Mouse (Mus musculus) kidney, embryonic 16.5 days (tissue): Measurements from ENCODE around the gene Zswim2. TPM values are rescaled to one million over a fixed set of nuclear protein-coding genes. Genes with fewer than 3 reads are reported as not detected.

Experiments used
- ATAC-seq: fragments of 200-750 bp; cut with Nextera tagmentation; 2 replicates; pipeline ENCODE4 v1.8.0; 2017; ENCODE audit warnings: moderate TSS enrichment; ENCODE audit not compliant: low FRiP score, low TSS enrichment
- H3K27ac ChIP-seq: fragments of 300-500 bp; sonication (generic); 2 replicates; pipeline ENCODE4 v1.5.1; 2014; ENCODE audit warnings: low read length
- H3K27me3 ChIP-seq: fragments of 300-500 bp; sonication (generic); 2 replicates; pipeline ENCODE4 v1.6.1; 2014; ENCODE audit warnings: low read length, control low read depth, mixed read lengths; ENCODE audit not compliant: insufficient read depth
- H3K36me3 ChIP-seq: fragments of 300-500 bp; sonication (generic); 2 replicates; pipeline ENCODE4 v1.6.1; 2014; ENCODE audit warnings: low read length, control low read depth, mixed read lengths; ENCODE audit not compliant: insufficient read depth
- H3K4me1 ChIP-seq: fragments of 300-500 bp; sonication (generic); 2 replicates; pipeline ENCODE4 v1.6.1; 2014; ENCODE audit warnings: low read length, control low read depth, mixed read lengths; ENCODE audit not compliant: insufficient read depth
- H3K4me2 ChIP-seq: fragments of 300-500 bp; sonication (generic); replicated peaks from 2 replicates; pipeline ENCODE4 v1.6.1; 2014; ENCODE audit warnings: low read depth, low read length
- H3K4me3 ChIP-seq: fragments of 300-500 bp; sonication (generic); 2 replicates; pipeline ENCODE4 v1.5.1; 2014; ENCODE audit warnings: mild to moderate bottlenecking, low read length
- H3K9ac ChIP-seq: fragments of 300-500 bp; sonication (generic); replicated peaks from 2 replicates; pipeline ENCODE4 v1.6.1; 2014; ENCODE audit warnings: low read length
- H3K9me3 ChIP-seq: fragments of 300-500 bp; sonication (generic); 2 replicates; pipeline ENCODE4 v1.6.1; 2016; ENCODE audit warnings: low read length, control low read depth
- WGBS: fragments of 180-500 bp; shearing (Covaris S2); extraction: QIAGEN DNeasy Blood & Tissue Kit; methylation state at CpG from one replicate; pipeline ENCODE4 v1.1.7; 2014; 5-methylcytosine and 5-hydroxymethylcytosine counted together
- polyA plus RNA-seq: library from polyadenylated mRNA; unstranded; fragments of >200 nt; fragmentation: Nextera tagmentation; extraction: Ambion mirVana; gene quantifications from 2 replicates; pipeline ENCODE4 v1.2.1, GENCODE M21; 2015

Gene Zswim2
- polyA plus RNA-seq, 1 experiment from 2014 or later = not detected

DNA sequence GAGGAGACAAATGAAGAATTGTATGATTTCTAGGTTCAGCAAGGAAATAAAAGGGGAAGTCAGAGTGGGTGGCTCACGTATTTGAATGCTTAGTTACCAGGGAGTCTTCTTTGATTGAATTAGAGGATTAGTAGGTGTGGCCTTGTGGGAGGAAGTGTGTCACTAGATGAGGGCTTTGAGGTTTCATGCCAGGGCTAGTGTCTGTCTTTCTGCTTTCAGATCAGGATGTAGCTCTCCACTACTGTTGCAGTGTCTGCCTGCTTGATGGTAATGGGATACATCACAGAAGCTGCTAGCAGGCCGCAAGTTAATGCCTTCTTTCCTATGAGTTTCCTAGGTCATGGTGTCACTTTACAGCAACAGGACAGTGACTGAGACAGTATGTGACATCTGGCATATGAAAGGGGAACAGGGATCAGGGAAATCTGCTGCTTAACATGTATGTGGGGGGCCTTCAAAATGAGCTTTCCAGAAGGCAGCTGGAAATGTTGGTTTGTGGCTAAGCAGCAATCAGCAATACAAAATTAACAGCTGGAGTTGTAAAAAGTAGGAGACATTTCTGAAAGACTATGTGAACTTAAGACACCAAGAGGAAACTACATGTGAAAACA is 11.4 kb downstream of the Zswim2 start:
- Histone ChIP-seq H3K27ac (no peak overlapping the region), H3K9ac (no peak overlapping the region), H3K27me3 (no peaks in the 10 kb centered on the region), H3K9me3 (no peaks in the 10 kb centered on the region), H3K4me1 (no peaks in the 10 kb centered on the region), H3K36me3 (no peaks in the 10 kb centered on the region), H3K4me3 (no peak overlapping the region), H3K4me2 (no peak overlapping the region)
- WGBS = 20% methylated on average over 2 of the region's 2 CpGs
- no peak for ATAC-seq

DNA sequence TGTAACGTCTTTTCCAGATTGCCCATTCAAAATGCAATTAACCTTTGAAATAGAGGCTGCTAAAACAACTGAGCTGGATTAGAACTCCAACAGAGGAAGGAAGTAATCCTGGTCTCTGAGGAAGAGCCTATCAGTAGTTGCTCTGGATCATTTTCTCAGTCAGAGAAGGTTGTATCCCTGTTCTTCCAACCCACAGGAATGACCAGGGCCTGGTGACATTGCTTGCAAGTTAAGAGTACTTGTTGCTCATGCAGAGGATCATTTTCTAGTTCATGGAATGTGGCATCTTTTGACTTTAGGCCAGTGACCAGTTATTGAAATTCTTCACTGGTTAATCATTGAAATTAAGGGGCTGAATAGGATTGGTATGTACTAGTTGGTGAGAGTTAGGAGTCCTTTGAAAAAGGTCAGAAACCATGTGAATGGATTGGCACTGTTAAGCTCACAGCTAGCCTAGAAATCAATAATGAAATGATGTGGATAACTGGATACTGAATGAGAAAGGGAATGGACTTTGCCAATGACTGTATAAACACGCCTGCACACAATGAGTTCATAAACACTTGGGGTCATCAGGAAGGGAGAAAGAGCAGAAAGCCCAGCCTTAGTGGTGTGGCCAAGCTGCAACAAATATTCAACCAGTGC is 39.0 kb downstream of the Zswim2 start:
- H3K36me3 ChIP-seq = no peaks in the 10 kb centered on the region
- ATAC-seq = no peak
- no peak overlapping the region for H3K27ac ChIP-seq
- H3K9me3 ChIP-seq = no peaks in the 10 kb centered on the region
- H3K4me2 ChIP-seq = no peak overlapping the region
- H3K27me3 ChIP-seq = no peaks in the 10 kb centered on the region
- H3K4me3 ChIP-seq = no peak overlapping the region
- no peaks in the 10 kb centered on the region for H3K4me1 ChIP-seq
- WGBS = 66% methylated on average over 2 of the region's 2 CpGs
- H3K9ac ChIP-seq = no peak overlapping the region

DNA sequence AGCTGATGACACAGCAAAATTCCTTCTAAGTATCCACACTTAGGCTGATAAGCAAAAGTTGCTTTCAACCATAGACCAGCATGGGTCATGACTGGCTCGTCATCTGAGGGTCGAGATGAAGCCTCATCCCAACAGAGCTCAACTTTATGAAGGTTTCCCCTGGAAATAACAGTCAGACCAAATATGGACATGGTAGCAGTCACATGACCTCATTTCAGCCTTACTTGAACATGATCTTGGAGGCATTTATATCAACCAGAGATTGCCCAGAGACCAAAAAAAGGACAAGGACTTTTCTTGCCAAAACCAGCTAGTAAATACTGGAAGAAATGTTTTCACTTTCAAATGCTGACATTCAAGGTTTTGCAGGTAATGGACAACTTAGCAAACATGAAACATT is 47.3 kb downstream of the Zswim2 start:
- Histone ChIP-seq H3K27ac (no peak overlapping the region), H3K27me3 (no peaks in the 10 kb centered on the region), H3K36me3 (no peaks in the 10 kb centered on the region), H3K4me3 (no peak overlapping the region), H3K4me2 (no peak overlapping the region), H3K9ac (no peak overlapping the region), H3K4me1 (no peaks in the 10 kb centered on the region), H3K9me3 (no peaks in the 10 kb centered on the region)
- whole genome bisulfite sequencing = 81% methylated on average over 2 of the region's 2 CpGs
- ATAC-seq = no peak

DNA sequence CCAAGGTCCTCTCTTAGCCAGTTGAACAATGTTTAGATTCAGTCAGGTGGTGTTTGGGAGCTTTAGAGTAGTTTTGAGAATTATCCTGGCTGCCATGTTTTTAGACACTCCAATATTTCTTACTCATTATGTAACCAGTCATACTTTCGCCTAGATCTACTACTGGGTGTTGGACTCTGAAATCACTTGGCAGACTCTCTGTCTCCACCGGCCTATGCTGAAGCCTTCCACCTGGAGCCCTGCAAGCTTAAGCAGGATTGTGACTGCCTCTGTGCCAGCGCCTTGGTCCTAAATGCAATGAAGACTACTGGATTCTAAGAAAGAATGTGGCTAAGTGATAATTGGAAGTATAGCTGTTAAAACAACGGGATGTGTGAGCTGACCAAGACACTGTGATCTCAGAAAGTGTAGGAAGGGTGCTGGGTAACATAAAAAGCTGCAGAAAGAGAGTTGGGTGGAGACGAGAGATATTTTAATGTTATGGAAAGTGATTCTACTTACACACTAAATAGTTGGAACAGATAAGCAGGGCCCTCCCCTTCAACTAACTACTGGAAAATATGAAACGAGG is 57.1 kb downstream of the Zswim2 start:
- no peaks in the 10 kb centered on the region for H3K9me3 ChIP-seq
- no peaks in the 10 kb centered on the region for H3K36me3 ChIP-seq
- 78% methylated on average over 6 of the region's 6 CpGs for WGBS
- H3K9ac ChIP-seq = no peak overlapping the region
- H3K27ac ChIP-seq = no peak overlapping the region
- H3K4me3 ChIP-seq = no peak overlapping the region
- H3K27me3 ChIP-seq = no peaks in the 10 kb centered on the region
- ATAC-seq = no peak
- H3K4me2 ChIP-seq = no peak overlapping the region
- H3K4me1 ChIP-seq = no peaks in the 10 kb centered on the region

Other genes starting within 250 kb of the Zswim2 start
- gene Itgav, start 216.8 kb downstream of the Zswim2 start, polyA plus RNA-seq = 77.1 and 88.9 TPM in 2 replicates
- 5.4 and 5.9 TPM in 2 replicates for gene Fam171b, start 128.6 kb downstream of the Zswim2 start, polyA plus RNA-seq
- gene Gm13698, start 14.5 kb upstream of the Zswim2 start, polyA plus RNA-seq = not detected in 2 replicates
- not detected in 2 replicates for gene Gm13693, start 20.3 kb upstream of the Zswim2 start, polyA plus RNA-seq
- not detected in 2 replicates for gene Gm13695, start 26.1 kb upstream of the Zswim2 start, polyA plus RNA-seq
- not detected in 2 replicates for gene Gm13696, start 31.9 kb upstream of the Zswim2 start, polyA plus RNA-seq
- gene Gm13694, start 37.7 kb upstream of the Zswim2 start, polyA plus RNA-seq = not detected in 2 replicates
- gene Gm13697, start 43.5 kb upstream of the Zswim2 start, polyA plus RNA-seq = not detected in 2 replicates
- not detected in 2 replicates for gene Gm13691, start 49.3 kb upstream of the Zswim2 start, polyA plus RNA-seq